Mouse (Mus musculus) hindbrain, embryonic 15.5 days (tissue): ENCODE results near the gene Sulf2. TPM values are rescaled to one million over a fixed set of nuclear protein-coding genes. Genes with fewer than 3 reads are reported as not detected.

Experiments
- ATAC-seq: fragments of 200-750 bp; cut with Nextera tagmentation; 2 replicates; pipeline ENCODE4 v1.8.0; 2017; ENCODE audit warnings: low read depth, moderate number of reproducible peaks, moderate TSS enrichment; ENCODE audit not compliant: low FRiP score
- H3K27ac ChIP-seq: fragments of 300-500 bp; sonication (generic); replicated peaks from 2 replicates; pipeline ENCODE4 v1.5.1; 2015; ENCODE audit warnings: mild to moderate bottlenecking, inconsistent platforms
- H3K27me3 ChIP-seq: fragments of 300-500 bp; sonication (generic); 2 replicates; pipeline ENCODE4 v1.6.1; 2015; ENCODE audit warnings: control low read depth, inconsistent platforms
- H3K36me3 ChIP-seq: fragments of 300-500 bp; sonication (generic); 2 replicates; pipeline ENCODE4 v1.6.1; 2015; ENCODE audit warnings: control low read depth, inconsistent platforms
- H3K4me1 ChIP-seq: fragments of 300-500 bp; sonication (generic); replicated peaks from 2 replicates; pipeline ENCODE4 v1.6.1; 2015; ENCODE audit warnings: control low read depth, inconsistent platforms
- H3K4me2 ChIP-seq: fragments of 300-500 bp; sonication (generic); 2 replicates; pipeline ENCODE4 v1.6.1; 2015; ENCODE audit warnings: moderate library complexity, mild to moderate bottlenecking, inconsistent platforms
- H3K4me3 ChIP-seq: fragments of 300-500 bp; sonication (generic); 2 replicates; pipeline ENCODE4 v1.5.1; 2015; ENCODE audit warnings: mild to moderate bottlenecking, inconsistent platforms
- H3K9ac ChIP-seq: fragments of 300-500 bp; sonication (generic); 2 replicates; pipeline ENCODE4 v1.6.1; 2015; ENCODE audit warnings: inconsistent platforms
- H3K9me3 ChIP-seq: fragments of 300-500 bp; sonication (generic); 2 replicates; pipeline ENCODE4 v1.6.1; 2016; ENCODE audit warnings: control low read depth, inconsistent platforms
- WGBS: fragments of 180-500 bp; shearing (Covaris S2); methylation state at CpG from one replicate; pipeline ENCODE4 v1.1.7; 2015; 5-methylcytosine and 5-hydroxymethylcytosine counted together
- polyA plus RNA-seq: library from polyadenylated mRNA; unstranded; fragments of >200 nt; fragmentation: Nextera tagmentation; extraction: Ambion mirVana; gene quantifications from 2 replicates; pipeline ENCODE4 v1.2.1, GENCODE M21; 2015

Gene Sulf2
- polyA plus RNA-seq, 1 experiment from 2014 or later, result 113 TPM

DNA sequence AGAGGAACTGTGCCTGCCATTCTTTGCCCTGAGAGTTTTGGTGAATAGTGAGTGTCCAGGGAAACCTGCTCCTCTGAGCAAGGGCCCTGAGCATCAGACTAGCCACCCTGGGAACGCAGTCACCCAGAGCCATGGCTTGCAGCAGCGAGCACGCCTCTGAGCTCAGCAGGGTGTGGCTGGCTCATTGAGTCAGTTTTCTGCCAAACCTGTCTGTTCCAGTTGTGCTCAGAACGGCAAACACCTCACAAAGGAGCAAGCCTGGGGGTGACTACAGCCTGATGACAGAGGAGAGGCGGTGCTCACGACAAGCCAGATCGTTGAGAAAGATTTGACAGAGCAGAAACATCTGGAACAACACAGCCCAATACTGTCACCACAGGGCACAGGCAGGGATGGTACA lies 14.7 kb upstream of the Sulf2 start:
- Histone ChIP-seq H3K27ac (no peak overlapping the region), H3K27me3 (peaks cover 14% of the 10 kb centered on the region), H3K9me3 (no peaks in the 10 kb centered on the region), H3K4me1 (peaks cover 21% of the 10 kb centered on the region), H3K36me3 (no peaks in the 10 kb centered on the region), H3K9ac (no peak overlapping the region), H3K4me3 (no peak overlapping the region), H3K4me2 (no peak overlapping the region)
- ATAC-seq, result no peak
- WGBS, result 43% methylated on average over 7 of the region's 7 CpGs

DNA sequence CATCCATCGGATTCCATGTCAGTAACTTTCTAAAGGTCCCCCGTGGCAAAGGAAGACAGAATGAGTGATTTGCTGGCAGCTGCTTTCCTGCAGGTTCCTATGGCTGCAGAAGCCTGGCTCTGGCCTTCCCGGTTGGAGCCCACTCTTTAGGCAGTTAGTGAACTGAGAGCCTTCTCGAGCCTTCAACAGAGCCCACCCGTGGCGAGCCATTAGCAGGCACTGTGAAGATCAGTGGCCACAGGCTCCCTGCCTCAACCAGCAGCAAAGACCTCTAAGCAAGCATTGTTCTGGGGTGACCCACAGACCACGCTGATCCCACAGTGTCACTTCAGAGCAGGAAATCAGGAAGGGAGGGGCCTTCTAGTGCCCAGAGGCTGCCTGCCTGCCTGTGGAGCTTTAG lies 13.4 kb upstream of the Sulf2 start:
- no peak overlapping the region for H3K9ac ChIP-seq

DNA sequence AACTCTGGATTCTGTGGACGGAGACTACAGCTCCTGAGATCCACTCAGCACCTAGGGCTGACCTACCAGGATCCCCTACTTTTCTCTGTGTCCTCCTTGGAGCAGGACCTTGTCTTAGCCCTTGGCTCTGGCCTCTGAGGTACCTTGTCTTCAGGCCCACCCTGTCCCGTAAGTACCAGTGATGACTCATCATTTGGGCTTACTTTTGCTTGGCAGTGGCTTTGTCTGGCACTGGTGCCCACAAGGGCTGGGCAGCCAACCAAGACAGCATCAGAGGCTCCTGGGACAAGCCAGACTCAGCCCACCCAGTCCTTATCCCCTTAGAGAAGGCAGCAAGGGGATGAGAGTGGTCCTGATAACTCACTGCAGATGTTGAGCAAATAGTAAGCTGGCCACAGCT lies 11.9 kb upstream of the Sulf2 start:
- peaks cover 6% of the 10 kb centered on the region; the same call in 1 of the 2 replicates for H3K27me3 ChIP-seq

More for the DNA sequence above, 13.4 kb upstream of the Sulf2 start:
- peaks cover 21% of the 10 kb centered on the region for H3K4me1 ChIP-seq
- peaks cover 11% of the 10 kb centered on the region for H3K27me3 ChIP-seq
- WGBS, result 11% methylated on average over 7 of the region's 7 CpGs
- no peaks in the 10 kb centered on the region for H3K9me3 ChIP-seq
- no peak overlapping the region for H3K4me3 ChIP-seq
- peak; percentile 33 for ATAC-seq
- H3K4me2 ChIP-seq, result no peak overlapping the region
- no peak overlapping the region for H3K27ac ChIP-seq
- H3K36me3 ChIP-seq, result no peaks in the 10 kb centered on the region

DNA sequence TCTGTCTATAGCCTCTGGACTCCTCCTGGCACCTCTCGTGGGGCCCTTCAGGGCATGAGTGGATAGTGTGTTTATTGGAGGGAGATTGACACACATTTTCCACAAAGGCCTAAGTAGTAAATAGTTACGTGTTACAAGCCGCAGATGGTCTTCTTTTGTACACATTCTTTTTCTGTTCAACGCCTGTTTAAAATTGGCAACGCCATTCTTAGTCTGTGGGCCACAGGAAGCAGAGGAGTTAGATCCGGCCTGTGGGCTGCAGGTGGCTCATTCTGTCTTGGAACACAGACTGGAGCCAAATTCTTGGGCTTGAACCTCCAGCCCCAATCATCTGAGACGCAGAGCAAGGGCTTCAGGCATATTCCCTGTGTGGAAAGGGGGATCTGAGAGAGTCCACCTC lies 9.9 kb upstream of the Sulf2 start:
- no peak overlapping the region for H3K9ac ChIP-seq
- peaks cover 11% of the 10 kb centered on the region; the same call in 1 of the 2 replicates for H3K27me3 ChIP-seq
- peaks cover 23% of the 10 kb centered on the region for H3K4me1 ChIP-seq
- no peaks in the 10 kb centered on the region for H3K36me3 ChIP-seq
- ATAC-seq, result no peak
- H3K27ac ChIP-seq, result no peak overlapping the region
- no peak overlapping the region for H3K4me3 ChIP-seq
- H3K4me2 ChIP-seq, result no peak overlapping the region
- 44% methylated on average over 7 of the region's 7 CpGs for WGBS
- H3K9me3 ChIP-seq, result no peaks in the 10 kb centered on the region

More for the DNA sequence above, 11.9 kb upstream of the Sulf2 start:
- Histone ChIP-seq H3K4me3 (no peak overlapping the region), H3K4me1 (peaks cover 24% of the 10 kb centered on the region), H3K27ac (no peak overlapping the region), H3K36me3 (no peaks in the 10 kb centered on the region), H3K4me2 (no peak overlapping the region), H3K9ac (no peak overlapping the region), H3K9me3 (no peaks in the 10 kb centered on the region)
- 90% methylated on average over 2 of the region's 2 CpGs for WGBS
- no peak for ATAC-seq

DNA sequence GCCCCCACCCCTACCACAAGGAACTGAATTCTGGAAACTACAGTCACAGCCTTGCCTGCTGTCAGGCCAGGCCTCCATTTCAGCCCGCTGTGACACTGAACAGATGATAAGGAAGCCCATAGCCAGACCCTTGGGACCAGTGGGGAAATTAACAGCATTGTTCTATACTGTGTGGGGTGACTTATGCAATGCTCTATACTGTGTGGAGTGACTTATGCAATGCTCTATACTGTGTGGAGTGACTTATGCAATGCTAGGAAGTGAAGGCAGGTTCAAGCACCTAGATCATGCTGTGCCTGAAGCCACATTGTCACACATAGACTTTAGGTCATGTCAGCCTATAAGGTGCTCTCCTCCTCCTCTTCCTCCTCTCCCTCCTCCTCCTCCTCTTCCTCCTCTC lies 9.1 kb upstream of the Sulf2 start:
- Histone ChIP-seq H3K27ac (no peak overlapping the region), H3K9ac (no peak overlapping the region), H3K4me1 (peaks cover 18% of the 10 kb centered on the region), H3K4me3 (no peak overlapping the region), H3K9me3 (no peaks in the 10 kb centered on the region), H3K4me2 (no peak overlapping the region), H3K27me3 (peaks cover 11% of the 10 kb centered on the region; the same call in 1 of the 2 replicates), H3K36me3 (no peaks in the 10 kb centered on the region)
- 86% methylated on average over 1 of the region's 1 CpGs for WGBS
- ATAC-seq, result no peak

DNA sequence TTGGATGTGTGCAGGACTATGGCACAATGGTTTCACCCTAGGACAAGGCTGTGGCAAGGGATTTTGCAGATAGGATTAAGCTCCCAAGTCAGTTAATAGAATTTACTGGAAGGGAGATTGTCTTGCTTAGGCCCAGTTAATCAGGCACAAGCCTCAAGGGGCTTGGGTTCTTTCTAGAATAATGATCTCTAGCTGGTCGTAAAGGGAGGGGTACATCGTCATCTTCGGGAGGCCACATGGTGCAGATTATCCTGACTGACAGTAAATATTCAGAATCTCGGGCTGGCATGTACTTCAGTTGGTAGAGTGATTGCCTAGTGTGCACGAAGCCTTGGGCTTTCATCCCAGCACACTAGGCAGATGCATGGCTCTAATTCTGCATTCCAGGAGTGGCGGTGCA lies 8.5 kb upstream of the Sulf2 start:
- WGBS, result 47% methylated on average over 6 of the region's 6 CpGs
- peaks cover 13% of the 10 kb centered on the region for H3K4me1 ChIP-seq

DNA sequence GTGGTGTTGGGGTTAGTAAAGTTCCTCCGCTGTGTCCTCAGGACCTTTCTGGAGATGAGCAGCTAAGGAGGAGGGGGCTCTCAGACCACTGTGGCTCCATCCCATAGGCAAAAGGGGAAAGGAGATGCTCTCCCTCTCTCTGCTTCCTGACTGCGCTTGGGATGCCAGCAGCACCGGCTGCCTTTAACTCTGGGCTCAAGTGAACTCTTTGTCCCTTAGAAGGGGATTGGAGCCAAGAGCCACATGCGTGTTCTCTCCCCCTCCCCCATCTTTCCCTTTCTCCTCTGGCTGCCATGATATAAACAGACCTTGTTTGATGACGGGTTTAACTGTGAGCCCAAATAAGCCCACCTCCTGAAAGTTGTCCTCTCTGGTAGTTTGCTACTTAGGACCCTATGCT lies 7.8 kb upstream of the Sulf2 start:
- Histone ChIP-seq H3K4me3 (no peak overlapping the region), H3K27me3 (peaks cover 13% of the 10 kb centered on the region; the same call in 1 of the 2 replicates), H3K4me1 (peaks cover 6% of the 10 kb centered on the region), H3K36me3 (no peaks in the 10 kb centered on the region), H3K9me3 (no peaks in the 10 kb centered on the region), H3K27ac (no peak overlapping the region), H3K4me2 (no peak overlapping the region), H3K9ac (no peak overlapping the region)
- ATAC-seq, result no peak
- WGBS, result 75% methylated on average over 5 of the region's 5 CpGs

More for the DNA sequence above, 8.5 kb upstream of the Sulf2 start:
- ATAC-seq, result no peak
- no peaks in the 10 kb centered on the region for H3K36me3 ChIP-seq
- no peak overlapping the region for H3K4me2 ChIP-seq
- peaks cover 11% of the 10 kb centered on the region; the same call in 1 of the 2 replicates for H3K27me3 ChIP-seq
- H3K9ac ChIP-seq, result no peak overlapping the region
- H3K4me3 ChIP-seq, result no peak overlapping the region
- H3K9me3 ChIP-seq, result no peaks in the 10 kb centered on the region
- no peak overlapping the region for H3K27ac ChIP-seq

DNA sequence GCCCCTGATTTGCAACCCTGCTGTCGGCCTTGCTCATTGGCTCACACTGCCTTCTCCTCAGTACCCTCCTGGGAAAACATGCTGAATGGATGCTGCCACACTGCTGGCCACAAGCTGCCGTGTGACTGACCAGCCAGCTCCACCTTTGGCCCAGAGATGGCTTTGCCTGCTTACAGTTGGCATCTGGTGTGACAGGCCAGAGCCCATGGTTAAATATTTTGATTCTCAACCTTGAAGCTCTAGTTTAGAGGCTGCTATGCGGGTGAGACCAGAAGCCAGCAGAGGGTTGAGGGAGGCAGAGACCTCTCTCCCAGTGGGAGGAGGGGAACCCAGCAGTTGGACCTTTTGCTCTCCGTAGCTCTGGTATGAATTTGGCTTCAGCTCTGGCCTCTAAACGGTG lies 6.7 kb upstream of the Sulf2 start:
- Histone ChIP-seq H3K9me3 (no peaks in the 10 kb centered on the region), H3K4me2 (no peak overlapping the region), H3K4me3 (no peak overlapping the region), H3K36me3 (no peaks in the 10 kb centered on the region), H3K27me3 (peaks cover 19% of the 10 kb centered on the region), H3K9ac (no peak overlapping the region), H3K4me1 (0 out of 2 replicates have a peak, but pooled peaks cover 4% of the 10 kb centered on the region), H3K27ac (no peak overlapping the region)
- no peak for ATAC-seq
- 81% methylated on average over 5 of the region's 5 CpGs for WGBS

DNA sequence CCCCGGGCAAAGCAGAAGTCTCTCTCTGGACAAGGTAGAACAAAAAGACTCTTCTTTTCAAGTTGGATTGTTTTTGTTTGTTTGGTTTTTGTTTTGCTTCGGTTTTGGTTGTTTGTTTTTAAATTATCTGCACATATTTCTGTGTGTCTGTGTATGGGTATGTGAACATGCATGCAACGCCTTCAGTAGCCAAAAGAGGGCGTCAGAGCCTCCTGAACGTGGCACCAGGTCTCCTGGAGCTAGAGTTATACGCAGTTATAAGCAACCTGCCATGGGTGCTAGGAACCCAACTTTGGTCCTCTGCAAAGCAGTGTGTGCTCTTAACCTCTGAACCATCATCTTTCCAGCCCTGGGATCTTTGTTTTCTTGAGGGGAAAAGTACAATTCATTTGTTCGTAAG lies 3.8 kb upstream of the Sulf2 start:
- no peak overlapping the region for H3K4me2 ChIP-seq
- no peak overlapping the region for H3K27ac ChIP-seq
- H3K4me3 ChIP-seq, result no peak overlapping the region
- no peaks in the 10 kb centered on the region for H3K36me3 ChIP-seq
- peaks cover 15% of the 10 kb centered on the region for H3K4me1 ChIP-seq
- H3K9me3 ChIP-seq, result no peaks in the 10 kb centered on the region
- H3K27me3 ChIP-seq, result peaks cover 21% of the 10 kb centered on the region
- no peak overlapping the region for H3K9ac ChIP-seq
- no peak for ATAC-seq
- WGBS, result 86% methylated on average over 7 of the region's 7 CpGs

DNA sequence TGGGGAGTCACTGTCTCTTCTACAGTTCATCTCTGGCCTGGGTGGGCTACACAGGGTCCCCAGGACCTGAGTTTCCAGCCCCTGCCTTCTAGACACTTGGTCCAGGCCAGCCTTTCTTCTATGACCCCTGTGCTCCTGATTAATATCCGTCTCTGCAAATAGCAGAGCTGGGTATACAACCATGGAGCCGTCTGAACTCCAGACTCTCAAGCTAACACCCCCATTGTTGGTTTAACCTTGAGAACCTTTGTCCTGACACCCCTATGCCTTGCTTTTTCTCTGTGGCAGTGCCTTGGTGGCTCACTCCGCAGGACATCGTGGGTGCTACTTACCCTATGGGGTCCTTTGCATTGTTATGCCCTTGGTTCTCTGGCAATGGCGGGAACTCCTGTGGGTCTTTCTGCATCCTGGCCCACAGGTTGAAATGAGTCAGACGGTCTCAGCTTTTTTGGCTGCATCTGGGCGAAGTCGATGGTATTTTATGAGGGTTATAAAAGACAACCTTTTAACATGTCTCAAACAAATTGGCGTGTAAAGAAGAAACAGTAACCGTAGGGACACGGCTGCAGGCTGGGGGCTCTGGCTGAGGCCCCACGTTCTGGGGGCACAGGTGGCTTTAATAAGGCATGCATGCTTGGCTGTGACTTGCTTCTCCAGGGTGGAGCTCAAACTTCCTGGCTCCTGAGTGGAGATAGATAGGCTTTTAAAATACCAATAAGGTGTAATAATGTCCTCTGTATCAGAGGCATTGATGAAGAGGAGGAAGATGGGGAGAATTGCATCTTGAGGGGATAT lies 2.5 kb upstream of the Sulf2 start:
- Histone ChIP-seq H3K4me3 (no peak overlapping the region), H3K4me1 (peaks cover 25% of the 10 kb centered on the region), H3K36me3 (no peaks in the 10 kb centered on the region), H3K9me3 (no peaks in the 10 kb centered on the region), H3K9ac (no peak overlapping the region), H3K27ac (no peak overlapping the region), H3K4me2 (no peak overlapping the region), H3K27me3 (peaks cover 21% of the 10 kb centered on the region)
- no peak for ATAC-seq
- WGBS, result 70% methylated on average over 12 of the region's 12 CpGs

DNA sequence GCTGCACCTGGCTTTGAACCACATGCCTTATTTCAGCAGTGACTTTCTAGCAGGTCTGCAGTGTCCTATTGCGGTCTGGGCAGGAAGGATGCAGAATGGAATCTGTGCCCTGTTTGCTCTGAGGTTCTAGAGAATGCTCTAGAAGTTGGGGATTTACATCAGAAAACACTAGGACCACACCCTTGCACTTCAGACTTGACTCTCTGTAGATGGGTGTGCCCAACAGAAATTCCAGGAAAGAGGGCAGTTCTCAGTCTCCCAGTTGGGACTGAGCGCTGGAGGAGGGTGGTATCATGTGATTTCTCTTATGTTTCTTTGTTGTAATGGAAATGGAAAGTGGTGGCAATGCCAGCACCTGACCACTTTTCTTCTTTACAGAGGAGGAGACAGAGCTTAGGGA lies 1.7 kb upstream of the Sulf2 start:
- Histone ChIP-seq H3K4me2 (no peak overlapping the region), H3K9ac (no peak overlapping the region), H3K27ac (no peak overlapping the region), H3K27me3 (peaks cover 15% of the 10 kb centered on the region), H3K36me3 (no peaks in the 10 kb centered on the region), H3K4me3 (no peak overlapping the region), H3K4me1 (peaks cover 32% of the 10 kb centered on the region), H3K9me3 (no peaks in the 10 kb centered on the region)
- 91% methylated on average over 2 of the region's 2 CpGs for WGBS
- ATAC-seq, result no peak

DNA sequence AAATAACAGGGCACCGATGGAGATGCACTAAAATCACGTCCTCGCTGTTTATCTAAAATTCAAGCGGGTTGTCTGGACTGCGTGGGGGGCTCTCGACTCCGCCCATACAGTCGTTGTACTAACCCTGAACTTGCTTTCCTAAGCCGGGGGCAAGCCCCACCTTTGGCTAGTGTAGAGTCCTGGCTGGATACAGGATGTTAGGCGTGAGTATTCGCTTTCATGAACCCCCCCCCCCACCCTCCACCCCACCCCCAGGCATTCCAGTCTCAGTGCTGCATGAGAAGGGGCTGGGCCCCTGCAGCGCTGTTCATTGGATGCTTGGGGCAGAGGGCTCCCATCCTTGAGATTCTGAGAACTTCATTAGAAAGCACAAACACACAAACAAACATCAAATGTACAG lies 659 bp upstream of the Sulf2 start:
- H3K27ac ChIP-seq, result peak overlapping the region; percentile 88; the same call in 1 of the 2 replicates
- H3K36me3 ChIP-seq, result no peaks in the 10 kb centered on the region
- 15% methylated on average over 12 of the region's 12 CpGs for WGBS
- H3K4me3 ChIP-seq, result 0 out of 2 replicates have a peak overlapping the region, but pooled peaks have one; percentile 66
- no peak for ATAC-seq
- no peaks in the 10 kb centered on the region for H3K9me3 ChIP-seq
- H3K4me2 ChIP-seq, result peak overlapping the region; percentile 96
- peaks cover 12% of the 10 kb centered on the region for H3K27me3 ChIP-seq
- H3K9ac ChIP-seq, result no peak overlapping the region
- peaks cover 42% of the 10 kb centered on the region for H3K4me1 ChIP-seq
